Mouse (Mus musculus): ENCODE data around the gene Brd3os.
A peak's percentile ranks its signal among the peaks of the same experiment; 100 is the strongest.

Gene Brd3os

GRCm38 (mm10) chr2:27421293-27422068 lies 20.6 kb upstream of the Brd3os start:
- DNase-seq: peak; percentile 60

- no peak for DNase-seq
These were observed 18.5 kb upstream of the Brd3os start for GRCm38 (mm10) chr2:27423596-27423995.

GRCm38 (mm10) chr2:27425161-27425611 lies 16.9 kb upstream of the Brd3os start:
- no peak for DNase-seq

GRCm38 (mm10) chr2:27425751-27426405 lies 16.2 kb upstream of the Brd3os start:
- no peak for DNase-seq

GRCm38 (mm10) chr2:27426406-27426854 lies 15.7 kb upstream of the Brd3os start:
- no peak for DNase-seq

GRCm38 (mm10) chr2:27426855-27427457 lies 15.2 kb upstream of the Brd3os start, which contains the start of gene Vav2:
TSS of gene Vav2 (minus strand) at chr2:27427033.
- peak; percentile 60 for DNase-seq

GRCm38 (mm10) chr2:27428071-27428470 lies 14.1 kb upstream of the Brd3os start:
- peak; percentile 66 for DNase-seq

GRCm38 (mm10) chr2:27430621-27431020 lies 11.5 kb upstream of the Brd3os start:
- no peak for DNase-seq

- DNase-seq: no peak
These were observed 9.5 kb upstream of the Brd3os start for GRCm38 (mm10) chr2:27432599-27432998.

GRCm38 (mm10) chr2:27437876-27438275 lies 4.2 kb upstream of the Brd3os start:
- DNase-seq: no peak

GRCm38 (mm10) chr2:27438281-27438680 lies 3.8 kb upstream of the Brd3os start:
- no peak for DNase-seq

GRCm38 (mm10) chr2:27442708-27443449 lies 755 bp downstream of the Brd3os start:
- peak; percentile 43 for DNase-seq

GRCm38 (mm10) chr2:27443450-27443708 lies 1.3 kb downstream of the Brd3os start:
- no peak for DNase-seq

GRCm38 (mm10) chr2:27445910-27446309 lies 3.8 kb downstream of the Brd3os start:
- DNase-seq: no peak

- no peak for DNase-seq
These were observed 4.7 kb downstream of the Brd3os start for GRCm38 (mm10) chr2:27446812-27447211.

GRCm38 (mm10) chr2:27447782-27448181 lies 5.7 kb downstream of the Brd3os start:
- DNase-seq: no peak

- DNase-seq: no peak
These were observed 8.1 kb downstream of the Brd3os start for GRCm38 (mm10) chr2:27450226-27450625.

- no peak for DNase-seq
These were observed 17.6 kb downstream of the Brd3os start for GRCm38 (mm10) chr2:27459735-27460134.

GRCm38 (mm10) chr2:27460163-27460562 lies 18.0 kb downstream of the Brd3os start:
- DNase-seq: no peak

GRCm38 (mm10) chr2:27460651-27461050 lies 18.5 kb downstream of the Brd3os start:
- DNase-seq: no peak

GRCm38 (mm10) chr2:27461881-27462660 lies 19.9 kb downstream of the Brd3os start:
- DNase-seq: no peak

- no peak for DNase-seq
These were observed 20.8 kb downstream of the Brd3os start for GRCm38 (mm10) chr2:27462901-27463300.
